Mouse (Mus musculus): ENCODE results near the gene Slc16a1.

DNA sequence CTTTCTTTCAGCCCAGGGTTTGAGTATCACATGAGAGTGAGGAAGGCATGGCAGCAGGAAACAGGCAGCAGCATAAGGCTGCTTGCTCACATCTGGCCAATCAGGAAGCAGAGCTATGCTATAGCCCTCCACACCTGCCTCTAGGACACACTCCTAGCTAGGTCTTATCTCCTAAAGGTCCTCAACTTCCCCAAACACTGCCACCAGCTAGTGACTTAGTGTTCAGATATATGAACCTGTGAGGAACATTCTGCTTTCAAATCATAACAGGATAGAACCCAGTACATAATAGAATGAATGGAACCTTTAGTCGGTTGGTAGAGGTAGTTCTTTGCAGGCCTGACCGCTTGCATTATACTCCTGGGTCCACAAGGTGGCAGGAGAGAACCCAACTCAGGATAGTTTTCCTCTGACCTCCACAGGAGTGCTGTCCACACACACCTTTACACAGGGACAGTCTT, 5.4 kb downstream of the Slc16a1 start:
- peak; percentile 80 for TF ChIP-seq CTCF (IDR thresholded peaks at IDR 0.05; ENCODE audit: low read depth)
- TF ChIP-seq EP300 (IDR thresholded peaks at IDR 0.05; ENCODE audit: low read depth), result no peak
